Mouse (Mus musculus) liver, postnatal 0 days (tissue): ENCODE data around the gene Ifna4.

Source experiments
- CTCF ChIP-seq: sonication (generic); IDR thresholded peaks from 2 replicates; pipeline ENCODE4 v1.5.1; 2016; ENCODE audit warnings: antibody characterized with exemption, low read depth
- EP300 ChIP-seq: IDR thresholded peaks from 2 replicates; pipeline ENCODE4 v1.6.1; 2016; ENCODE audit warnings: antibody characterized with exemption, low read depth, mild to moderate bottlenecking

DNA sequence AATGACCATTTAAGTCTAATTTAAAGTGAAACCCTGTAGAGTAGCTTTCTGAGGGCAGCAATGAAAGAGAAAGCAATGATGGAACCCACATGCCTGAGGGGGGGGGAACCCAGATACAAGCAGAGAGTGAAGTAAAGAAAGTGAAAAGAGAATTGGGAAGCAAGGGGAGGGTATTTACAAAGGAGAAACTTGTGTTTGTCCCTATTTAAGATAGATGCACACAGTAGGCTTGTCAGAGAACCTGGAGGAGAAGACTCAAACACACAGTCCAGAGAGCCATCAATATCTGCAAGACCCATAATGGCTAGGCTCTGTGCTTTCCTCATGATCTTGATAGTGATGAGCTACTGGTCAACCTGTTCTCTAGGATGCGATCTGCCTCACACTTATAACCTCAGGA is 22.0 kb upstream of the Ifna4 start, which contains the start of gene Ifna11:
- TF ChIP-seq EP300 (no peak), CTCF (no peak)
